Mouse (Mus musculus): ENCODE data around the gene Foxd4. TPM values are rescaled to one million over a fixed set of nuclear protein-coding genes. Genes with fewer than 3 reads are reported as not detected.

Foxd4 gene
- not detected for polyA plus RNA-seq (2014; fragmentation: Illumina TruSeq; extraction: RNeasy Lipid Tissue Mini Kit (QIAGEN cat#74804); ENCODE audit: low replicate concordance)

DNA sequence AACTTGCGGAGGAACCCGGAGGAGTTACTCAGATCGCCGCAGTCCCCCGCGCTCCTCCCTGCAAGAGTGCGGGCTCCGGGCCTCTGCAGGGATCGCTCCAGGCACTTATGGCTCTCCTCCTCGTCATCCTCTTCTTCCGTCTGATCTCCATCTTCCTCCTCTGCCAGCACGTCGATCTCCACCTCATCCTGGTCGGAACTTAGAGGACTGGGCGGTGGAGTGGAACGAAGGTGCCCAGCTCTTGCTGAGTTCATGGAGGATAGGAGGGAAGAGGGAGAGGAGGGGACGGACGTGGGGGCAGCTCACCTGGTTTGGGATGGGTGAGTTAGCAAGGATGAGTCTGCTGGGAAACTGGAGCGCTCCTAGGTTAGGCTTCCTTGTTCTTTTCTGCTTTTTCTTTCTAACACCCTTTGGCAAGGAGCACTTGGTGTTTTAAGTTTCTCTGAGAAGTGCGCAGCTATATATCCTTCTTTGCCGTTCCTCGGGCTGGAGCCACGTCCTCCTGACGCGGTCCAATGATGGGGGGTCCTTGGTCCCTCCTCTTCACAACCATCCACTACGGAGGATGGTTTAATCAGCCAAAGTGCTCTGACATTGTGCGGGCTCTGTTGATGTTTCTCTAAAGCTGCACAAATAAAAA is at the start of gene Foxd4:
Foxd4 (minus strand) TSS at position 617 of the 640 bp plus-strand sequence.

DNA sequence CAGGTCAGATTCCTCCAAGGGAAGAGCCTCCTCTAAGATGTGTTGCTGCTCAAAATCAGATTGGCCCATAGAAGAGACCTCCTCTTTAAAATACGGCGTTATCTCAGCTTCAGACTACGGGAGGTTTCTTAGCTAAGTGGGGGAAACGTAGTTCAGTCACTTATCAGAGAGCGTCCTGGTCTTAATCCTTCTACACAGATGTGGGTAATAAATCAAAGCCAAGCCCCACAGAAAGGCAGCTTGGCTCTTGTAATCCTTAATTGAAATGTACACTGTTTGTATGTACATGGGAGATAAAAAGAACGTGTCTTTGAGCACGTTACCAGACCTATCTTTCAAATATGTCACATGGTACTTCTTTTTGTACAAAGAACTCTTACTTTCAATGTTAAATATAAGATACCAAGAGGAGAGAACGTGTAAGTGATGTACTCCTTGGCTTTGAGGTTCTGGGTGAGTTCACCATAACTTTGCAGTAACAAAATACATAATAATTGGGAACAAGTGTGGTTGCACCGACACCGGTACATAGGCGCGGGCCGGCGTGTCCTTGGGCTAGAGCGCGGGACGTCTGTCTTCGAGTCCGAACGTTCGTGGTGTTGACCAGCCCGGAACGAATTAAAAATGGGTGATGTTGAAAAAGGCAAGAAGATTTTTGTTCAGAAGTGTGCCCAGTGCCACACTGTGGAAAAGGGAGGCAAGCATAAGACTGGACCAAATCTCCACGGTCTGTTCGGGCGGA is 25.7 kb downstream of the Foxd4 start, which contains the start of gene Gm10053:
Gm10053 (plus strand) TSS at position 558 of the 742 bp plus-strand sequence.

DNA sequence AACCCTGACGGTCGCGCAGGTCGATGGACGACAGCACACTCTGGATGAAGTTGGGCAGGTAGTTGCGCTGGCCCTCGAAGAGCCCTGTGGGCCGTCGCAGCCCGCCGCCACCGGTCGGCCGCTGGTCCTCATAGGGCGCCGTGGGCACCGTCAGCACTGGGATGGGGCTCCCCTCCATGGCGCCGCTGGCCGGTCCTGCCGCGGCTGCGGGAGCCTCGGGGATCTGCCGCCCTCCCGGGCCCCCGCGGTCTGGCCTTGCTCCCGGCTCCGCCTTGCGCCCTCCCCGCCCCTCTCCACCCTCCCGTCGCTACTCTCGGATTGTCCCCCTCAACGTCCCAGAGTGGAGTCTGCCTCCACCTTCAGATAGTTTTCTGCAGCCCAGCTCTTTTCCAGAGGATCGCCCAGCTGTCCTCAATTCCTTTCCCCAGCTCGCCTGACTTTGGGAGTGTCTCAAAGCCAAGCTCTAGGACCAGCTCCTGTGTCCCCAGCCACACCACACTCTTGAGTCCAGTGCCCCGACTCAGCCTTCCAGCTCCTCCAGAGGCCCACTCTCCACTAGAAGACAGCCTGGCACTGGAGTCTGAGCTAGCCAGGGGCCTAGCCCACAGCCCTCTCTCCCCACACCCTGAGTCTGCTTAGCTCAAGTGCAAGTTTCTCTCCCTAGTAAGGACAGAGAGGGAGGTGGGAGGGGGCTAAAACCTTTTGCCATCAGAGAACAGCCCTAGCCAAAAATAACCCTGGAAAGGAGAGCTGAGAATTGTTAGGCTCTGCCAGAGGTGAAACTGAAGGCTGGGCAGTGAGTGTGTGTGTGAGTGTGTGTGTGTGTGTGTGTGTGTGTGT is 39.2 kb downstream of the Foxd4 start, which contains the start of gene Pgm5:
Pgm5 (minus strand) TSS at position 244 of the 840 bp plus-strand sequence.

Other genes with a start within 250 kb of the Foxd4 start
- 3.0 TPM for gene Tmem252, start 227.2 kb downstream of the Foxd4 start, polyA plus RNA-seq (2014; fragmentation: Illumina TruSeq; extraction: RNeasy Lipid Tissue Mini Kit (QIAGEN cat#74804); ENCODE audit: low replicate concordance)
- 17.2 TPM for gene Pgm5, start 39.3 kb downstream of the Foxd4 start, polyA plus RNA-seq (2014; fragmentation: Illumina TruSeq; extraction: RNeasy Lipid Tissue Mini Kit (QIAGEN cat#74804); ENCODE audit: low replicate concordance)
- gene Gm10053, start 25.5 kb downstream of the Foxd4 start, polyA plus RNA-seq (2014; fragmentation: Illumina TruSeq; extraction: RNeasy Lipid Tissue Mini Kit (QIAGEN cat#74804); ENCODE audit: low replicate concordance) = 1,464 TPM
- 26.0 TPM for gene Cbwd1, start 60.4 kb upstream of the Foxd4 start, polyA plus RNA-seq (2014; fragmentation: Illumina TruSeq; extraction: RNeasy Lipid Tissue Mini Kit (QIAGEN cat#74804); ENCODE audit: low replicate concordance)
- 13.8 TPM for gene Dock8, start 98.3 kb upstream of the Foxd4 start, polyA plus RNA-seq (2014; fragmentation: Illumina TruSeq; extraction: RNeasy Lipid Tissue Mini Kit (QIAGEN cat#74804); ENCODE audit: low replicate concordance)